Mouse (Mus musculus): ENCODE data around the gene Gm20721. TPM values are rescaled to one million over a fixed set of nuclear protein-coding genes. Genes with fewer than 3 reads are reported as not detected.

The Gm20721 gene
- polyA plus RNA-seq, 1 experiment from 2014 or later: 8.9 TPM

DNA sequence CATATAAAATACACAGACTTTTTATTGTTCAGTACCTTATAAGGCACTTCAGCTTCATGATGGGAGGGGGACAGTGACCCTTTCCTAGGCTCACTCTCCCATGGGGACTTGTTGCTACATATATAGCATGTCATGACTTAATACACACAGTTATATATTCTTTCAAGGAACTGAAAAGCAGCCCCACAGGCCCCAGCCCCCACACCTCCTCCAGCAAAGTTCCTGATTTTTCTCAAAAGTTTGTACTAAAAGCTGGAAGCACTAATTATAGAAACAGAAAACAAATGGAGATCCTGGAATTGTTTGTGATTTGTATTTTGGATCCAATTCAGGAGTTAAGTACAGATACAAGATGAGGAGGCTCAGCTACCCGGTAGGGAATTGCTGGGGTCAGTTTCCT is 2.9 kb downstream of the Gm20721 start:
- Histone ChIP-seq H3K36me3 (peaks cover 63% of the 10 kb centered on the region), H3K4me2 (peak overlapping the region; percentile 57), H3K27ac (ENCODE audit: poor library complexity, severe bottlenecking) (peak overlapping the region; percentile 89), H3K9me3 (replicated peaks) (no peaks in the 10 kb centered on the region), H3K27me3 (replicated peaks) (no peaks in the 10 kb centered on the region), H3K9ac (peak overlapping the region; percentile 57), H3K4me1 (replicated peaks) (peaks cover 61% of the 10 kb centered on the region), H3K4me3 (peak overlapping the region; percentile 6; the same call in 1 of the 2 replicates)
- ATAC-seq (ENCODE audit: insufficient number of reproducible peaks, low FRiP score): no peak
- whole genome bisulfite sequencing: 7% methylated on average over 1 of the region's 1 CpGs

DNA sequence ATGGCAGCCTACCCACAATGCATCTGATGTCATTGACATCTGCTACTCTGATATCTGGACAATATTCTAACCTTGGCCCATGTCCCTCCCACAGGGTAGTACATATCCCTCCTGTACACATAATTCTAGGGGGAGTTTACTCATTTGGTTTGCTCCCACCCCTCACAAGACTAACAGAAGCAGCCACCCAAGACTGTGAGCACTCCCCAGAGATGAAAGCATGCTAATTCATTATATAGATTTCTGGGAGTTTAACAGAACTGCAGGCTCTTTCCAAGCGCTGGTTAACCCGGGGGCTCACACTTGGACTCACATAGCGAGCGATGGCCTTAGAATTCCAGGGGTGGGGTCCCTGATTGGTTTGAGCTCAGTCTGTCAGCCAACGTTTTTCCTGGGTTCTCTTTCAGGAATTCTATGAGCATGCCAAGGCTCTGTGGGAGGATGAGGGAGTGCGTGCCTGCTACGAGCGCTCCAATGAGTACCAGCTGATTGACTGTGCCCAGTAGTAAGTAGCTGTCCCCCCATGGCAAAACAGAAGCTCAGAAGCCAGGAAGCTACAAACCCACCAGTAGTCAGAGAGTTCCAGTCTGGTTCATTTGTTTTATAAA is 3.6 kb downstream of the Gm20721 start:
- H3K4me3 ChIP-seq: no peak overlapping the region
- WGBS: 55% methylated on average over 8 of the region's 8 CpGs
- no peaks in the 10 kb centered on the region for H3K27me3 ChIP-seq (replicated peaks)
- peak overlapping the region; percentile 54; the same call in 1 of the 2 replicates for H3K9ac ChIP-seq
- H3K4me2 ChIP-seq: peak overlapping the region; percentile 25; the same call in 1 of the 2 replicates
- no peaks in the 10 kb centered on the region for H3K9me3 ChIP-seq (replicated peaks)
- H3K27ac ChIP-seq (ENCODE audit: poor library complexity, severe bottlenecking): peak overlapping the region; percentile 89
- H3K36me3 ChIP-seq: peaks cover 63% of the 10 kb centered on the region
- H3K4me1 ChIP-seq (replicated peaks): peaks cover 65% of the 10 kb centered on the region
- ATAC-seq (ENCODE audit: insufficient number of reproducible peaks, low FRiP score): no peak

DNA sequence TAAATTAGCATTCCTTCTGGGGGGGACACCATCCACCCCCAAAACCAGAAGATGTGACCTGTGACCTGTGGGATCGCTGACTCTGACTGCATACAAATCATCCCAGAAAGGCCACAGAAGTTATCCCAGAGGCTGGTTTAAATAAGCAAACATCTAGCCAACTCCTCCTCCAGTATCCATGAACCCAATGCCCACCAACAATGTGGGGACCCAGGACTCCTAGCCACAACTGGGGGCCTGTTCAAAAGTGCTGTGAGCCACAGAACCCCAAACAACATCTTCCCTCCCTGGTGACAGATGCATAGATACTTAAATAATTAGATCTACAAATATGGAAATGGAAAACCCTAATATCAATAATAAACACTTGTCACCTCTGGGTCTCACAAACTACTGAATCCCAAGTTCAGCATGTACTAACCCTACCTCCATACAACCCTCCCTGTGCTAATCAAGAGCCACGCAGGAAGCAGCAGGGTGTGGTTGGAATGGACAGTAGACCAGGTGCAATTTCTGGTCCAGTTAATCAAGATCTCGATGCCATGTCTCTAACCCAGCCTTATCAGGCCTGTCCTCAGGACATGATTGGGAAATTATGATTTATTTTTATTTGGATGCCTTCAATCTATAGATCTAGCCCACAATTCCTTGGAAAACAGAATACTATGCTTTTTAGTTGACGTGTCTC is 5.5 kb downstream of the Gm20721 start:
- Histone ChIP-seq H3K27me3 (replicated peaks) (no peaks in the 10 kb centered on the region), H3K9ac (no peak overlapping the region), H3K4me1 (replicated peaks) (peaks cover 82% of the 10 kb centered on the region), H3K4me3 (no peak overlapping the region), H3K4me2 (no peak overlapping the region), H3K9me3 (replicated peaks) (no peaks in the 10 kb centered on the region), H3K27ac (ENCODE audit: poor library complexity, severe bottlenecking) (no peak overlapping the region), H3K36me3 (peaks cover 53% of the 10 kb centered on the region)
- 77% methylated on average over 4 of the region's 4 CpGs for WGBS
- no peak for ATAC-seq (ENCODE audit: insufficient number of reproducible peaks, low FRiP score)

DNA sequence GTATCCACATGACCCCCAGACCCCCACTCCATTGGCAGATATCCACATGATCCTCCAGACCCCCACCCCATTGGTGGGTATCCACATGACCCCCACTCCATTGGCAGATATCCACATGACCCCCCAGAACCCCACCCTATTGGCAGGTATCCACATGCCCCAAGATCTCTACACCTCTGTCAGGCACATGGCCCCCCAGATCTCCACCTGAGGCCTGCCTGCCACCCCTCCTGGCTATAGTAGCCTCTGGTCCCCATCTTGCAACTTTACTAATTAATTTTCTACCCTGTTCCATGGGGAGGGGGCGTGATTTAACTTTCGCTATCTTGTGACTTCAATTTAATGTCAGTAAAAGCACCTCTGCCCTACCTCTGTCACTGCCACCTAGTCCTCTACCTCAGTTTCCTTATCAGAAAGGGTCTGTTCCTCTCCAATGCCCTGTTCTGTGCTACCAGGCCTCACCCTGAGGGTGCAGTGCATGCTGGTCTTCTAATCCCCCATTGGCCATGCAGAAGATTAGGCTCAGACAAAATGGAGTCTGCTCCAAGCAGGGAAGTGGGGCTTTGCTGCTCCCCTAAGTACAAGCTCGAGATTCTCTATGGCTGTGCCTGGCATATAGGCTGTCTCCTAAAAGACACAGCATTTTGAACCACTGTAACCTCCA is 6.2 kb downstream of the Gm20721 start:
- Histone ChIP-seq H3K4me3 (no peak overlapping the region), H3K9me3 (replicated peaks) (no peaks in the 10 kb centered on the region), H3K4me2 (no peak overlapping the region), H3K9ac (no peak overlapping the region), H3K27me3 (replicated peaks) (no peaks in the 10 kb centered on the region), H3K36me3 (peaks cover 46% of the 10 kb centered on the region), H3K4me1 (replicated peaks) (peaks cover 89% of the 10 kb centered on the region), H3K27ac (ENCODE audit: poor library complexity, severe bottlenecking) (no peak overlapping the region)
- no peak for ATAC-seq (ENCODE audit: insufficient number of reproducible peaks, low FRiP score)
- 84% methylated on average over 3 of the region's 3 CpGs for WGBS

DNA sequence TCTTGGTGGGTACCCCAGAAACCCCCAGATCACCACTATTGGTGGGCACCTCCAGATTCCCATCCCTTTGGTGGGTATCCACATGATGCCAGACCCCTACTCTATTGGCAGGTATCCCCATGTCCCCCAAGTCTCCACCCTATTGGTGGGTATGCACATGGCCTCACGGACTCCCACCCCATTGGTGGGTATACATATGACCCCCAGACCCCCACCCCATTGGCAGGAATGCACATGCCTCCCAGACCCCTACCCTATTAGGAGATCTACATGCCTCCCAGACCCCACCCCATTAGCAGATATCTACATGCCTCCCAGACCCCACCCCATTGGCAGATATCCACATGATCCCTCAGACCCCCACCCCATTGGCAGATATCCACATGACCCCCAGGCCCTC is 6.8 kb downstream of the Gm20721 start:
- Histone ChIP-seq H3K36me3 (peaks cover 40% of the 10 kb centered on the region), H3K4me1 (replicated peaks) (peaks cover 90% of the 10 kb centered on the region), H3K4me2 (no peak overlapping the region), H3K9ac (no peak overlapping the region), H3K4me3 (no peak overlapping the region), H3K27me3 (replicated peaks) (no peaks in the 10 kb centered on the region), H3K9me3 (replicated peaks) (no peaks in the 10 kb centered on the region), H3K27ac (ENCODE audit: poor library complexity, severe bottlenecking) (no peak overlapping the region)
- WGBS: 95% methylated on average over 1 of the region's 1 CpGs
- peak; percentile 29 for ATAC-seq (ENCODE audit: insufficient number of reproducible peaks, low FRiP score)

DNA sequence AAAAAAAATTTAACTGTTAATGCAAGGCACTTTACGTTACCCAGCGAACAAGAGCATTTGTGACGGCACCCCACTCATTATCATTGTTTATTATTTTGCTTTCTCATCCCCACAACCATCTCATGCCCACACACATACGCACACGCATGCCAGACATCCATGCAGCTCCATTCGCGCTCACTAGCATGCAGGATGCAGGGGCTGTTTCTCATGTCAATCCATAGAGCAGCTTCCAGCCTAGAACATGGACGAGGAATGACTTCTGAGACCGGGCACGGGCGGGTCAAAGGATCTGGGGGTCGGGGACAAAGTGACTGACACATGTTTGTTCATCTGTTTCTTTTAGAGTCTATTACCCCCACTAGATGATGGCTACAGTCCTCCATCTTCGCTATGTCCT is 9.2 kb downstream of the Gm20721 start:
- H3K4me2 ChIP-seq: no peak overlapping the region
- peaks cover 89% of the 10 kb centered on the region for H3K4me1 ChIP-seq (replicated peaks)
- 82% methylated on average over 13 of the region's 13 CpGs for WGBS
- H3K27me3 ChIP-seq (replicated peaks): no peaks in the 10 kb centered on the region
- no peak for ATAC-seq (ENCODE audit: insufficient number of reproducible peaks, low FRiP score)
- H3K36me3 ChIP-seq: peaks cover 35% of the 10 kb centered on the region
- no peaks in the 10 kb centered on the region for H3K9me3 ChIP-seq (replicated peaks)
- H3K9ac ChIP-seq: no peak overlapping the region
- H3K4me3 ChIP-seq: no peak overlapping the region
- no peak overlapping the region for H3K27ac ChIP-seq (ENCODE audit: poor library complexity, severe bottlenecking)

DNA sequence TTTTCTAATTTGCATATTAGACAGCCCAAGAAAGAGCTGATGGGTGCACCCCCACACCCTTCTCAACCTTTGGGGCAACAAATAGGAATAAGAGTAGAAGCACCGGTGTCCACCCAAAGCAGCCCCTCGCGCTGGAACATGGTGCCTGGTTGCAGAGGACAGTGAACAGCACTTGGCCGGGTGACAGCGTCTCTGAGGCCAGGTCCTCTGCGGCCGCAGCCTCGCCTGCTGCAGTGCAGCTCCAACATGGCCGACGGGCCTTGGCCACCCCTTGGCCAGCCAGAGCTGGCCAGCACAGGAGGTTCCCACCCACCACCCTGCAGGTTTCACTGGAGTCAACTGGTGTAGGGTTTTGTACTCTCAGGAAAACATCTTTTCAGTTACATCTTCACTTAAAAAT is 12.1 kb downstream of the Gm20721 start:
- WGBS: 67% methylated on average over 10 of the region's 10 CpGs
- Histone ChIP-seq H3K36me3 (peaks cover 18% of the 10 kb centered on the region), H3K27ac (ENCODE audit: poor library complexity, severe bottlenecking) (peak overlapping the region; percentile 20; the same call in 1 of the 2 replicates), H3K9ac (no peak overlapping the region), H3K4me1 (replicated peaks) (peaks cover 66% of the 10 kb centered on the region), H3K4me2 (peak overlapping the region; percentile 36), H3K9me3 (replicated peaks) (no peaks in the 10 kb centered on the region), H3K4me3 (no peak overlapping the region), H3K27me3 (replicated peaks) (no peaks in the 10 kb centered on the region)
- no peak for ATAC-seq (ENCODE audit: insufficient number of reproducible peaks, low FRiP score)

DNA sequence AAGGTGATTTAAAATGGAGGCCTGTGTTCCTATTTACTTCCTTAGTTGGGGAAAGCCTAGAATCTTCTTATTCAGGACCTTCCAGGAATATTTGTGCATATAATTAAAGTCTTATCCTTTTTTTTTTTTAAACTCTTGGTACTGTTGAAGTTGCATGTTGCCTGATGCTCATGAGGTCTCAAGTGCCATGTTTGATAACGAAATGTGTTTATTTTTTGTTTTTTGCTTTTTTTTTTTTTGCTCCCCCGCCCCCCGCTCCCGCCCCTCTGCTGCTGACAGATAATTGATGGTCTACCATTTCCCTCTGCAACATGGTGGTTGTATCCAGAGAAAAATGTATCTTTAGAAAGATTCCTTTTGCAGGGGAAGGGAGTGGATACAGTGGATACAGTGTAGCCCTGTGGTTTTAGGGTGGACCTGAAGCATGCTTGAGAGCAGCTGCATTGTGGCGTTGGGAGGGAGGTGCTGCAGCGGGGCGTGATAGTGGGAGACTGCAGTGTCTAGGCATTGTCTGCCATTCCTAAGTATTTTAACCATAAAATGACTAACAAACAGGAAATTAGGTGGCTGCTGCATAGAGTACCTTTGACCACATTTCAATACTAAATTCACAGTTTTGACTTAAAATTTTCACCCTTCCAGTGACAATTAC is 13.1 kb downstream of the Gm20721 start:
- Histone ChIP-seq H3K9me3 (replicated peaks) (no peaks in the 10 kb centered on the region), H3K27me3 (replicated peaks) (no peaks in the 10 kb centered on the region), H3K36me3 (peaks cover 12% of the 10 kb centered on the region), H3K4me2 (peak overlapping the region; percentile 50), H3K27ac (ENCODE audit: poor library complexity, severe bottlenecking) (no peak overlapping the region), H3K4me1 (replicated peaks) (peaks cover 65% of the 10 kb centered on the region), H3K4me3 (no peak overlapping the region), H3K9ac (no peak overlapping the region; the same call in 1 of the 2 replicates)
- no peak for ATAC-seq (ENCODE audit: insufficient number of reproducible peaks, low FRiP score)
- 45% methylated on average over 7 of the region's 7 CpGs for WGBS

DNA sequence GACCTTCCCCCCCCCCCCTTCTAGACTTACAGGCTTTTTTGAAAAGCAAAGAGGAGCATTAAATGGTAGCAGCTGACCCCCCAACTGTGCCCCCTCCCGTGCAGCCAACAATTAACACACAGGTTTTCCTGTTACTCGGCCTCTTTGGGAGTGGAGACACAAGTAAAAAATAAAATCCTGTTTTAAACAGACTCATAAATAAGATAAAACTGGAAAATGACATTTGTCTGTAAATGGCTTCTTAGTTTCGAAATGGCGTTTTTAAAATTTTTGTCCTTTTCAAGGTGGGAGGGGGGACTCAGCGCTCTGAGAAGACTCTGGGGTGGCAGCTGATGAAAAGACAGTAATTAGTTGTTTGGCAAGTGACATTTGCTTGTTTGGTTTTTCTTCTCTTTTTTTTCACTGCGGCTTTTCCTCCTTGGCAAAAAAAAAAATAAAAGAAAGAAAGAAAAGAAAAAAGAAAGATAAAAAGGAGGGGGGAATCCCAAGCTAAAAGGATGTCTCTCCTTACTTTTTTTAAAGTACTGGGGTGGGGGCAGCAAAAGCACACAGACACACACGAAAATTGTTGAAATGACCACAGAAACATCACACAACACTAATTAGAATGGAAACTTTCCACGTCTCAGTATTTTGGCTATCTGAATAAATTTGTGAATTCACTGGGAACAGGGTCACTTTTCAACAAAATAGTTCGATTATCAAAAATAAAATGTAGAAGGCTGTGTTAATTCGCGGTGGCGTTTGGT is 15.1 kb downstream of the Gm20721 start:
- peak overlapping the region; percentile 100 for H3K27ac ChIP-seq (ENCODE audit: poor library complexity, severe bottlenecking)
- H3K4me1 ChIP-seq (replicated peaks): peaks cover 51% of the 10 kb centered on the region
- H3K4me3 ChIP-seq: peak overlapping the region; percentile 99
- no peak for ATAC-seq (ENCODE audit: insufficient number of reproducible peaks, low FRiP score)
- H3K27me3 ChIP-seq (replicated peaks): no peaks in the 10 kb centered on the region
- peak overlapping the region; percentile 74 for H3K4me2 ChIP-seq
- peaks cover 8% of the 10 kb centered on the region; the same call in 1 of the 2 replicates for H3K9me3 ChIP-seq (replicated peaks)
- peaks cover 11% of the 10 kb centered on the region for H3K36me3 ChIP-seq
- 26% methylated on average over 12 of the region's 12 CpGs for WGBS
- H3K9ac ChIP-seq: peak overlapping the region; percentile 100

DNA sequence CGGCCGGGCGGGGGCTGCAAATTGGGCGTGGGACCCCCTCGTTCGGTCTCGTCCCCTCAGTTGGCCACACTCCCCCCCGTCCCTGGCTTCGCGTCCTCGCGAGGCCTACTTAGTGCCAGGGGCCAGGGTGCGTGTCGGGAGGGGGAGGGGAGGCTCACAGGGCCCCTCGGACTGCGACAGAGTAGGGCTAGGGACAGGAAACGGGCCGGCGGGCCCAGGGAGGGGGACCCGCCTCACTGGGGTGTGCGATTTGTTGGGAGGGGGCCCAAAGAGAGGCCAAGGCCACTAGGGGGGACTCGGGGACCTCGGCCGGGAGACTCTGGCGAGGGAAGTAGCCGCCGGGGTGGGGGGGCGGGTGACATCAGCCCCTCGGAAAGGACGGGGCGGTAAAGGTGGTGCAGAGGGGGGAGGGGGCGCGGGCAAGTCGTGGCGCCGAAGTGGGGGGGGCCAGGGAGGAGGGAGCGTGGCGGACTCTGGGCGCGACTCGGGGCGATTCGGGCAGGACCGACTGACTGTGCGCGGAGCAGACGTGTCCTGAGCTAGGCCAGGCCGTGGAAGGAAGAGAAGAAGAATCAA is 15.8 kb downstream of the Gm20721 start:
- peaks cover 7% of the 10 kb centered on the region for H3K36me3 ChIP-seq
- peaks cover 8% of the 10 kb centered on the region; the same call in 1 of the 2 replicates for H3K9me3 ChIP-seq (replicated peaks)
- H3K4me1 ChIP-seq (replicated peaks): peaks cover 43% of the 10 kb centered on the region
- H3K27ac ChIP-seq (ENCODE audit: poor library complexity, severe bottlenecking): peak overlapping the region; percentile 100
- WGBS: 0% methylated on average over 40 of the region's 48 CpGs
- peak; percentile 71 for ATAC-seq (ENCODE audit: insufficient number of reproducible peaks, low FRiP score)
- peak overlapping the region; percentile 100 for H3K9ac ChIP-seq
- H3K4me3 ChIP-seq: peak overlapping the region; percentile 99
- no peaks in the 10 kb centered on the region for H3K27me3 ChIP-seq (replicated peaks)
- H3K4me2 ChIP-seq: peak overlapping the region; percentile 74

Data from heart, embryonic 12.5 days (tissue).